Mouse (Mus musculus): Measurements from ENCODE around the gene Kdm6b. TPM values are rescaled to one million over a fixed set of nuclear protein-coding genes. Genes with fewer than 3 reads are reported as not detected.
A peak's percentile ranks its signal among the peaks of the same experiment; 100 is the strongest.
"Not testable (repeated sequence)": the region's sequence is repeated elsewhere in the genome, so short reads cannot be mapped to it uniquely, and the experiment has no call there.

The Kdm6b gene
- total RNA-seq, 2 experiments from 2014 or later, result 32.7 to 34.8 TPM

DNA sequence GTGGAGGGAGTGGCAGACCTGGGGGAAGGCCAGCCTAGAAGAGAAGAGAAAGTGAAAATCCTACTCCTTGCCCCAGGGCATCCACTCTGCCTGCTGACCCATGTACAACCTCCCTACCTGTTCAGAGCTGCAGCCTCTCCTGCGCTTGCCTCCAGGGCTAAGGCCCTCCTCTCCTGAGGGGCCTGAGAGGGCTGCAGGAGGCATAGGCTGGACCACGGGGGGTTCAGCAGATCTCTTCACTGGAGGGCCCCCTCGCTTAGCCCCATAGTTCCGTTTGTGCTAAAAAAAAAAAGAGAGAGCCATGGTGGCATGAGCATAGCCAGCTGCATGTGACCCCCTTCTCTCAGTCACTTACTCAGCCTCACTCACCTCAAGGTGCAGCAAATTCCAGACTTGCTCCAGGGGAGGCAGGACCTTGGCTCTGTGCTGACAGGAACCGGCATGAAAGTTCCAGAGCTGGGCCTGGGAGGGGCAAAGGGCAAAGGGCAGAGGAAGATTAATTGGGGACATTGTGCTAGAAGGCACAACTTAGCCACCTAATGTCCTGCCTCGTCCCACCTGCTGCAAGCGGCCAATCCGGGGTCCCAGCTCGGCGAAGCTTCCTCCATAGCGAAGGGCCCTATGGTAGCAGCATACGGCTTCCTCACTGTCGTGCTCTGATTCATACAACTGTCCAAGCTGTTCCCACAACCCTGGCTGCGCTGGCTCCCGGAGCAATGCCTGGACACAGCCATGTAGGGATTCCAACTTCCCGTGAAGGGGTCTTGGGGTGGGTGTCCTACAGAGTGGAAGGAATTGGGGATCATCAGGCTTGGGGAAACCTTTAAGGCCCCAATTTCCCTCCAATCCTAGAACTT, 6.4 kb downstream of the Kdm6b start:
- peak in 1 of 2 experiments; percentile 22 for DNase-seq (ENCODE audit: low spot score in 2 of 2)

DNA sequence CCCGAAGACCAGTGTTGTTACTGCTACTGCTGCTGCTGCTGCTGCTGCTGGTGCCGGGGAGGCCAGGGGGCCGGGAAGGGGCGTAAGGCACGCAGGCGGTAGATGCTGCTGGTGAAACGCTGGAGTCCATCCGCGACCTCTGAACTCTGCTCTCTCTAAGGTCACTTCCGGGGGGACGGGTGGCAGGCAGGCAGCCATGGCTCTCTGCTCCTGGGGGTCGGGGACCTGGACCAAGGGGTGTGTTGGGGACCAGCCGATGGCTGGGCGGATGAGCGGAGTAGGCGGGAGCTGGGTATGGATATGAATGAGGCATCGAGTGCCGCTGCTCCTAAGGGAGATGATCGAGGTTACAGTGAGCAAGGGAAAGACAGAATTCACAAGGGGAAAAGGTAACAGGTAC, 7.2 kb downstream of the Kdm6b start:
- peak in 1 of 2 experiments; percentile 22 for DNase-seq (ENCODE audit: low spot score in 2 of 2)

- no peak for DNase-seq (ENCODE audit: low spot score in 2 of 2)
Observed at GRCm38 (mm10) chr11:69405397-69406200, 7.9 kb downstream of the Kdm6b start.

- no peak for DNase-seq (ENCODE audit: low spot score in 2 of 2)
Observed at GRCm38 (mm10) chr11:69404595-69405396, 8.7 kb downstream of the Kdm6b start.

- DNase-seq (ENCODE audit: low spot score in 2 of 2), result peak in 1 of 2 experiments; percentile 23
Observed at GRCm38 (mm10) chr11:69403691-69404594, 9.5 kb downstream of the Kdm6b start.

GRCm38 (mm10) chr11:69401987-69402386, 11.5 kb downstream of the Kdm6b start:
- DNase-seq (ENCODE audit: low spot score in 2 of 2), result peak in 1 of 2 experiments; percentile 20

DNA sequence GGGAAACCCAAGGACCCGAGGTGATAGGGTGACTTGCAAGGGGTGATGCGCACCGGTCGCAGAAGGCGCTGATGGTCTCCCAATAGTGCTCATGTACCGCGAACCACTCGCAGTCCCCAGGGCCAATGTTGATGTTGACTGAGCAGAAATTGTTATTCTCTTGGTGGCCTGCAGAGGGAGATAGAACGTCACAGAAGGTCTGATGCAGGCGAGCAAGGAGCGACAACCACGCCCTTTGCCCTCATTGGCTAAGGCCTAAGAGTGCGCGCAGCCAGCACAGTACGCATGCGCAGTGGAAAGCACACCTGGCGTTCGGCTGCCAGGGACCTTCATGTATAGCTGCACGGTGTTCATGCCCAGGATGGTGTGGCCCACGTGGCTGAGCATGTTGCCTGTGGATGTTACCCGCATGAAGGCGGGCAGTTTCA, 12.3 kb downstream of the Kdm6b start:
- DNase-seq (ENCODE audit: low spot score in 2 of 2), result peak; percentile 71 to 76

DNA sequence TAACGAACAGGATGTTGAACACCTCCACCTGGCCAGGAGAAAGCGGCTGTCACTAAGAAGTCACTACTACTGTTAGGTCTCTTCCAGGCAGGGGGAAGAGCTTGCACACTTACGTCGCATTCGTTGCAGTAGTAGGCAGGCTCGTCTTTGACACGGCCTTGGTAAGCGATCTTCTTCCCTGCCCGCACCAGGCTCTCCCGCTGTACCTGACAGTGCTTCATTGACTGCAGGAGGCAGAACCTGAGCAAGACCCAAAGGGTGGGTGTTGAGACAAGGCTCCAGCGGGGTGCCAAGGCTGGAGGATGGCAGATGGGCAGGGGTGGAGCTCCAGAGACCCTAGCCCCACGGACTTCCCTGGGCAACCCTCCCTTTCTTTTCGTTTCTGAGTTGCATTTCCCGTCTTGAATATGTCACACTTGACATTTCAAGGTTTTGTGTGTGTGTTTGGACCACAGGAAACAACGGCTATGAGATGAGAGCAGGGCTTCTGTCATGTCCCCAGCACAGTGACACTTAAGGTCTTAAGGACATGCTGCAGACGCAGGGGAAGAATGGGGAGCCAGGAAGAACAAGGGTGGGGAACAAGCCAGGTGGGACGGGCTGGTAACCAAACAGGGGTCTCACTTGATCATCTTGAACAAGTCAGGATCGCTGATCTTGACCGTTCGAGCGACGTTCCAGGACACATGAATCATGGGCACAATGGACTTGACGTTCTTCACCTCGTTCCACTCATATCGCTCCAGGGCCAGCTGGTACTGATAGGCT, 13.2 kb downstream of the Kdm6b start:
- DNase-seq (ENCODE audit: low spot score in 2 of 2), result no peak

DNA sequence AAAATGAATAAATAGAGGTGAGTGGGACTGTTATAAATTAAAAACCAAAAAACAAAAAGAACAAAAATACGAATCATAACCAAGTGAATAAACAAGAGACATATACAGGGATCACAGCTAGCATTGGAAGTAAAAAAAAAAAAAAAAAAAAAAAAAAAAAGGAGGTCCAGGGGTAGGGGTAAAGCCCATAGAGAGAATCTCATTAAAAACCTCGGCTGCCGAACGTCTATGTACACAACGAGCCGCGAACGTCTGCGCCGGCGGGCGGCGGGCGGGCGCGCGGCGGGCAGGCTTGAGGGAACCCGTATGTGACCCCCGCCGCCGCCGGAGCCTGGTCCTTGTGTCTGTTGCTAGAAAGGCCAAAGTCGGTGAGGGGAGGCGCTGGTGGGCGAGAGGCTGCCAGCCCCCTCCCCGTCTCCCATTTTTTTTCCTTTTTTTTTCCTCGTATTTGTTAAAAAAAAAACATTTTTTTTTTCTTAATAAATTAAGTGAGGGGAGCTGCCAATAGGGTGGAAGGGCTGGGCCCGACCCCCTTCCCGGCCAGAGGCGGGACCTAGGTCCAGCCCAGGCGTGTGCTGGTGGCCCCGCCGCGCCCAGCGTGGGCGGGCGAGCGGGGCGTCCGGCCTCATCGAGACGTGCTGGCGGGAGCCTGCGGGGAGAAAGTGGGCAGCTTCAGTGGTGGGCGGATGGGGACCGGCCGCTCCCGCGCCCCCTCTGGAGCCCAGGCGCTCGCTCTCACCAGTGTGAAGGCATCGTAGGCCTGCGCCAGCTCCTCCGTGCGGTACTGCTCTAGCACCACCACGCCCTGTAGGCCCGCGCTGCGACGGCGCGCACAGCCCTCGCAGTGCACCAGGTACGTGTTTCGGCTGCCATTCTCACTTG, 14.0 kb downstream of the Kdm6b start:
- DNase-seq (ENCODE audit: low spot score in 2 of 2), result no peak

DNA sequence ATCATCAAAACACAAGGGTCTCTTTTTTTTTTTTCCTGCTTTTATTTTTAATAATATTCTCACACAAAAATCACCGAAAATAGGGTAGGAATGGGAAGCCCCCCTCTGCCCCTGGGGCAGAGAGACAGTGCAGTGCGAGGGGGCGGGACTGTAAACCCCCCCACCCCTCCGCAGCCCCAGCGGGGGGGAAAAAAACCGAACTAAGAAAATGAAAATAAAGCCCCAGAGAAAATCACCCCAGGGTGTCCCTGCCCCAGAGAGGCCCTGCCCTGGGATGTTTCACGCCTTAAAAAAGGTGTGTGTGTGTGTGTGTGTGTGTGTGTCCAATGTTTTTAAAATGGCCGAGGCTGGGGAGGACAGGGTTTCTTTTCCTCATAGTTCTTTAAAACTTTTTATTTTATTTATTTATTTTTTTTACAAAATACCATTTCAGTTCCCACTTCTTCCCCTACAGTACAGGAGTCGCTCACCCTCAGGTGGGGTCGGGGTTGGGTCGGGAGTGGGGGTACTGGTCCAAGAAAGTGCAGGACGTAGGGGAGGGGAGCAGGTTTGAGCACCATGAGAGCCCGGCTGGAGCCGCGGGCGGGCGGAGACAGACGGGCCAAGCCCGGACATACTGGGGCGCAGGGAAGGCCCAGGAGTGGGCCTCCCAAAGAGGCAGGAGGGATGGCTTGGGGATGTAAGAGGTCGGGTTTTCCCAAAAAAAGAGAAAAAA, 14.8 kb downstream of the Kdm6b start:
- DNase-seq (ENCODE audit: low spot score in 2 of 2), result no peak

GRCm38 (mm10) chr11:69398059-69398458, 15.4 kb downstream of the Kdm6b start, which contains the start of gene Tmem88:
Tmem88 (minus strand) TSS chr11:69398234.
- peak in 1 of 2 experiments; percentile 52 for DNase-seq (ENCODE audit: low spot score in 2 of 2)

DNA sequence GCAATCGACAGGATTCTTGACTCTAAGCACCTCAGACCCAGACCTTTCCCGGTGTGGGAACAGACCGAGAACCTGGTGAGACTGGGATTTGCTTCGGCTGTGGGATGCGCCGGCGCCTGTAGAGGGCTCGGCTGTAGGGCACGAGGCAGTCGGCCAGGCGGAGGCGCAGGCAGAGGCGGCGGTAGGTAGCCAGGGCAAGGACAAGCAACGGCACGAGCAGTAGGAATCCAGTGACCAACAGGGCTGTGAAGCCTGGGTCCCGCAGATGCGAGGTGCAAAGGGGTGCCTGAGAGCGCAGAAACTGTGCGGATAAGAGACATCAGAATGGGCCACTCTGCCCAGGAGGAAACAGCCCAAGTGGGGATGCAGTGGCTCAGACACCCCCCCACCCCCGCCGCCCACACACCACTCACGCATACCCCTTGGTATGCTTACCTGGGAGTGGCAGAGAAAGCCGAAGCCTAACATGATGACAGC, 15.9 kb downstream of the Kdm6b start:
- DNase-seq (ENCODE audit: low spot score in 2 of 2), result peak in 1 of 2 experiments; percentile 41

- peak in 1 of 2 experiments; percentile 52 for DNase-seq (ENCODE audit: low spot score in 2 of 2)
Observed at GRCm38 (mm10) chr11:69396772-69397171, 16.7 kb downstream of the Kdm6b start.

- peak; percentile 83 to 88 for DNase-seq (ENCODE audit: low spot score in 2 of 2)
Observed at GRCm38 (mm10) chr11:69395634-69396373, 17.7 kb downstream of the Kdm6b start.

DNA sequence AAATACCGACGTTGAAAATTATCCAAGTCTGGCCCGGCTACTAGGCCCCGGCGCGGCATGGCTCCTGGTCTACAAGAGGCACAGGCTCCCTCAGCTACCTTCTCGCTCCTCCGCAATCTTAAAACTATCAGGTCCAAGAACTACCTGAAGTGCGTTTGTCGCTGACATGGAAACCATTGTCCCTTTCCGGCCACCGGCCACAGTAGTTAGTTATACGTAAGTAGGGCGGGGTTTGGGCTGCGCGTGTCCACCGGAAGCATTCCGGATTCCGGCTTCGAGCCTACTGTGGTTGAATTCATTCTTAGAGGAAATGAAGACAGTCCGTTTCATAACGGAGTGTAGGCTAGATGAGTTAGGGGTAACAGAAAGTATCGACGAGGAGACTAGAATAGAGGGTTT, 18.2 kb downstream of the Kdm6b start, which contains the start of the genes Naa38 and Cyb5d1:
Naa38 (plus strand) TSS at position 253 of the 399 bp plus-strand sequence.
Cyb5d1 (minus strand) TSS at position 397 of the 399 bp plus-strand sequence.
- DNase-seq (ENCODE audit: low spot score in 2 of 2), result peak; percentile 85 to 87

GRCm38 (mm10) chr11:69394591-69395167, 18.8 kb downstream of the Kdm6b start:
- DNase-seq (ENCODE audit: low spot score in 2 of 2), result not testable (repeated sequence)
